ENCODE assay signal across 11 mouse cellular contexts in genomic region chr3:55785981-55786725, GRCm38 (mm10). TPM values are rescaled to one million over a fixed set of nuclear protein-coding genes. Genes with fewer than 3 reads are reported as not detected.
DNase-seq lines count a peak whose midpoint lies in the region; ATAC-seq lines count a peak whose summit lies in the region.
"Had no signal": no experiment of that assay in that cellular context is flagged by ENCODE, and none has a peak within 500 bp of the region (broad histone marks: within the 10 kb centered on the region; RNA-seq: fewer than 3 reads in every experiment).

No protein-coding gene starts in this region.

- DNase-seq in embryo, embryonic 10 days (ENCODE audit: low spot score) = peak; percentile 11
- DNase-seq in embryo, embryonic 9.5 days (ENCODE audit: extremely low spot score) = no peak
- DNase-seq in cerebellum, adult 8-10 months = peak; percentile 43
- peak; percentile 18 for DNase-seq in hindbrain, embryonic 10.5 days (ENCODE audit: low spot score)
- DNase-seq in heart, postnatal 14 days = no peak
- DNase-seq in adrenal gland, postnatal 25 days = no peak
- DNase-seq: kidney, adult 2 months; lung, postnatal 36 days had no signal

- intact Hi-C loops in heart, postnatal 14 days (cut with DNase I) = loop anchor here (10.0 kb wide), 1 partner anchor 261 kb away; no protein-coding TSS in a partner anchor

- peak overlapping the region; percentile 58 for H3K4me2 ChIP-seq in midbrain, embryonic 12.5 days (replicated peaks)

- H3K27ac ChIP-seq in hindbrain, embryonic 10.5 days = peak overlapping the region; percentile 89
- peak overlapping the region; percentile 94 for H3K27ac ChIP-seq in midbrain, embryonic 12.5 days (replicated peaks)
- H3K27ac ChIP-seq: heart, embryonic 10.5 days had no signal

- no peak for ATAC-seq in midbrain, embryonic 12.5 days (ENCODE audit: low FRiP score, low read depth)
- ATAC-seq in erythroid progenitor cell, adult 5-6 weeks (replicated peaks; ENCODE audit: low FRiP score, poor library complexity, severe bottlenecking) = no peak

- peaks cover 51% of the 10 kb centered on the region for H3K4me1 ChIP-seq in hindbrain, embryonic 10.5 days (replicated peaks)
- peaks cover 44% of the 10 kb centered on the region for H3K4me1 ChIP-seq in midbrain, embryonic 12.5 days

- H3K9me3 ChIP-seq in hindbrain, embryonic 10.5 days = no peaks in the 10 kb centered on the region
- no peaks in the 10 kb centered on the region for H3K9me3 ChIP-seq in midbrain, embryonic 12.5 days
- H3K9me3 ChIP-seq: heart, embryonic 10.5 days had no signal

- 9% methylated on average over 3 of the region's 3 CpGs for WGBS in hindbrain, embryonic 10.5 days
- WGBS in midbrain, embryonic 12.5 days = 4% methylated on average over 3 of the region's 3 CpGs

- H3K36me3 ChIP-seq in hindbrain, embryonic 10.5 days = no peaks in the 10 kb centered on the region
- H3K36me3 ChIP-seq in midbrain, embryonic 12.5 days = no peaks in the 10 kb centered on the region
- H3K36me3 ChIP-seq: heart, embryonic 10.5 days had no signal

- H3K27me3 ChIP-seq in hindbrain, embryonic 10.5 days (ENCODE audit: insufficient read depth, poor library complexity, severe bottlenecking) = peaks cover 79% of the 10 kb centered on the region
- H3K27me3 ChIP-seq in midbrain, embryonic 12.5 days = peaks cover 22% of the 10 kb centered on the region

- peak overlapping the region; percentile 73 for H3K9ac ChIP-seq in midbrain, embryonic 12.5 days (replicated peaks)

- peak overlapping the region; percentile 59 for H3K4me3 ChIP-seq in hindbrain, embryonic 10.5 days
- peak overlapping the region; percentile 44 for H3K4me3 ChIP-seq in midbrain, embryonic 12.5 days
- H3K4me3 ChIP-seq: heart, embryonic 10.5 days had no signal

RNA-seq across cellular contexts. Expression of gene Mab21l1, which starts 3.8 kb away (rescaled TPM):
- 26.8 and 57.6 TPM in 2 replicates for polyA plus RNA-seq in hindbrain, embryonic 10.5 days (2016; fragmentation: Nextera tagmentation; extraction: Ambion mirVana)
- polyA plus RNA-seq in midbrain, embryonic 12.5 days (2016; fragmentation: Nextera tagmentation; extraction: Ambion mirVana) = 148 and 164 TPM in 2 replicates
- not detected in 2 replicates for total RNA-seq in erythroid progenitor cell, adult 5-6 weeks (2015; ENCODE audit: low replicate concordance)
- total RNA-seq in erythroid progenitor cell, adult 5-6 weeks (2017; ENCODE audit: low replicate concordance) = not detected in 2 replicates
- total RNA-seq in heart, postnatal 14 days (2021) = not detected
- 1.6 and 1.9 TPM in 2 replicates for total RNA-seq in adrenal gland, postnatal 25 days (2021)

Comparison
In these comparisons a context has a peak if more than half of its experiments do, and no peak if none do; other contexts are left out.
1. DNase-seq: peak in embryo, embryonic 10 days (single experiment), cerebellum, adult 8-10 months (single experiment) and hindbrain, embryonic 10.5 days (single experiment); none in embryo, embryonic 9.5 days (single experiment), heart, postnatal 14 days (0 of 2) and adrenal gland, postnatal 25 days (single experiment).